Mouse (Mus musculus) forebrain, embryonic 11.5 days (tissue): ENCODE data around the gene Tmem108. TPM values are rescaled to one million over a fixed set of nuclear protein-coding genes. Genes with fewer than 3 reads are reported as not detected.

Source experiments
- ATAC-seq: fragments of 200-750 bp; cut with Nextera tagmentation; replicated peaks from 2 replicates; pipeline ENCODE4 v1.8.0; 2017; ENCODE audit warnings: moderate TSS enrichment; ENCODE audit not compliant: low FRiP score
- DNase-seq: peaks from one replicate; pipeline ENCODE4 v3.0.0-alpha.2; 2017; ENCODE audit warnings: low spot score
- H3K27ac ChIP-seq: fragments of 300-500 bp; sonication (generic); 2 replicates; pipeline ENCODE4 v1.5.1; 2014; ENCODE audit warnings: low read depth, low read length
- H3K27me3 ChIP-seq: fragments of 300-500 bp; sonication (generic); 2 replicates; pipeline ENCODE4 v1.6.1; 2014; ENCODE audit warnings: mild to moderate bottlenecking, low read length, mixed read lengths; ENCODE audit not compliant: control insufficient read depth, insufficient read depth
- H3K36me3 ChIP-seq: fragments of 300-500 bp; sonication (generic); 2 replicates; pipeline ENCODE4 v1.6.1; 2014; ENCODE audit warnings: mild to moderate bottlenecking, low read length, moderate library complexity, mixed read lengths; ENCODE audit not compliant: control insufficient read depth, insufficient read depth
- H3K4me1 ChIP-seq: fragments of 300-500 bp; sonication (generic); replicated peaks from 2 replicates; pipeline ENCODE4 v1.6.1; 2014; ENCODE audit warnings: low read length, mixed read lengths; ENCODE audit not compliant: control insufficient read depth, insufficient read depth
- H3K4me2 ChIP-seq: fragments of 300-500 bp; sonication (generic); 2 replicates; pipeline ENCODE4 v1.6.1; 2014; ENCODE audit warnings: low read depth, mild to moderate bottlenecking, low read length, moderate library complexity, mixed read lengths; ENCODE audit not compliant: severe bottlenecking
- H3K4me3 ChIP-seq: fragments of 300-500 bp; sonication (generic); 2 replicates; pipeline ENCODE4 v1.5.1; 2014; ENCODE audit warnings: low read depth, low read length
- H3K9ac ChIP-seq: fragments of 300-500 bp; sonication (generic); 2 replicates; pipeline ENCODE4 v1.6.1; 2014; ENCODE audit warnings: low read length
- H3K9me3 ChIP-seq: fragments of 300-500 bp; sonication (generic); 2 replicates; pipeline ENCODE4 v1.6.1; 2016; ENCODE audit warnings: low read length, mixed read lengths; ENCODE audit not compliant: control insufficient read depth
- WGBS: fragments of 180-500 bp; shearing (Covaris S2); extraction: QIAGEN DNeasy Blood & Tissue Kit; methylation state at CpG from one replicate; pipeline ENCODE4 v1.1.7; 2014; 5-methylcytosine and 5-hydroxymethylcytosine counted together
- polyA plus RNA-seq: library from polyadenylated mRNA; unstranded; fragments of >200 nt; fragmentation: Nextera tagmentation; extraction: Ambion mirVana; gene quantifications from 2 replicates; pipeline ENCODE4 v1.2.1, GENCODE M21; 2014

The Tmem108 gene
- polyA plus RNA-seq, 1 experiment from 2014 or later: 27.2 TPM

- H3K27ac ChIP-seq: no peak overlapping the region
- H3K4me3 ChIP-seq: no peak overlapping the region
- WGBS: 65% methylated on average over 12 of the region's 12 CpGs
- DNase-seq: no peak
- no peaks in the 10 kb centered on the region for H3K36me3 ChIP-seq
- no peak for ATAC-seq
- H3K4me1 ChIP-seq: no peaks in the 10 kb centered on the region
- H3K4me2 ChIP-seq: no peak overlapping the region
- no peak overlapping the region for H3K9ac ChIP-seq
- no peaks in the 10 kb centered on the region for H3K27me3 ChIP-seq
- H3K9me3 ChIP-seq: no peaks in the 10 kb centered on the region
Measured at GRCm38 (mm10) chr9:103740145-103740544, 21.5 kb downstream of the Tmem108 start.

DNA sequence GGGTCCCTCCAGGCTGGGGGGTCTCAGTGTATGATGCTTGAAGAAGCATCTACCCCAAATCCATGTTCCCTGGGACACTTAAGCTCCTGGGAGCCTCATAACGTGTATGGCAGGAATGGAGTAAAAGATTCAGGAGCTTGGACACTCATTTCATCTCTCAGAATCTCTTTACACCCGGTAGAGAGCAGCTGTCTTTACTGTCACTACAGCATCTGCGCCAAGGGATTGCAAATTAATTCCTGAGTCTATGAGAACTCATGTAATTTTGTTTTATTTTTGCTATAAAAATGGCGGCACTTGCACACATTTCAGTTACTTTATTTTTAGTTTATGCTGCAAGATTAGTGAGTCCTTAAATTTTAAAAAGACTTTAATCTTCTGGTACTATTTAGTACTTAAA, 22.6 kb downstream of the Tmem108 start:
- no peak overlapping the region for H3K27ac ChIP-seq
- no peaks in the 10 kb centered on the region for H3K4me1 ChIP-seq
- H3K27me3 ChIP-seq: no peaks in the 10 kb centered on the region
- DNase-seq (no peak), ATAC-seq (no peak)
- H3K9ac ChIP-seq: no peak overlapping the region
- H3K9me3 ChIP-seq: no peaks in the 10 kb centered on the region
- H3K4me2 ChIP-seq: no peak overlapping the region
- no peaks in the 10 kb centered on the region for H3K36me3 ChIP-seq
- no peak overlapping the region for H3K4me3 ChIP-seq
- WGBS: 92% methylated on average over 4 of the region's 4 CpGs

- Histone ChIP-seq H3K27ac (no peak overlapping the region), H3K4me1 (no peaks in the 10 kb centered on the region), H3K36me3 (no peaks in the 10 kb centered on the region), H3K27me3 (no peaks in the 10 kb centered on the region), H3K9me3 (no peaks in the 10 kb centered on the region), H3K4me2 (no peak overlapping the region), H3K4me3 (no peak overlapping the region), H3K9ac (no peak overlapping the region)
- 84% methylated on average over 2 of the region's 2 CpGs for WGBS
- ATAC-seq (no peak), DNase-seq (no peak)
Measured at GRCm38 (mm10) chr9:103729716-103730115, 31.9 kb downstream of the Tmem108 start.

GRCm38 (mm10) chr9:103726751-103727462, 34.7 kb downstream of the Tmem108 start:
- 84% methylated on average over 16 of the region's 16 CpGs for WGBS
- H3K9ac ChIP-seq: no peak overlapping the region
- no peaks in the 10 kb centered on the region for H3K27me3 ChIP-seq
- H3K36me3 ChIP-seq: no peaks in the 10 kb centered on the region
- H3K4me1 ChIP-seq: no peaks in the 10 kb centered on the region
- H3K4me2 ChIP-seq: no peak overlapping the region
- no peak overlapping the region for H3K27ac ChIP-seq
- ATAC-seq: no peak
- no peaks in the 10 kb centered on the region for H3K9me3 ChIP-seq
- no peak overlapping the region for H3K4me3 ChIP-seq
- peak; percentile 22 for DNase-seq

- no peak for DNase-seq
Measured at GRCm38 (mm10) chr9:103725497-103725896, 36.1 kb downstream of the Tmem108 start.

GRCm38 (mm10) chr9:103721486-103721885, 40.2 kb downstream of the Tmem108 start:
- no peak overlapping the region for H3K9ac ChIP-seq
- H3K9me3 ChIP-seq: no peaks in the 10 kb centered on the region
- no peak overlapping the region for H3K4me3 ChIP-seq
- no peak overlapping the region for H3K4me2 ChIP-seq
- WGBS: 92% methylated on average over 3 of the region's 3 CpGs
- no peaks in the 10 kb centered on the region for H3K36me3 ChIP-seq
- H3K27ac ChIP-seq: no peak overlapping the region
- H3K4me1 ChIP-seq: no peaks in the 10 kb centered on the region
- no peak for ATAC-seq
- peak; percentile 36 for DNase-seq
- no peaks in the 10 kb centered on the region for H3K27me3 ChIP-seq

More at GRCm38 (mm10) chr9:103725497-103725896, 36.1 kb downstream of the Tmem108 start:
- no peak overlapping the region for H3K4me2 ChIP-seq
- H3K27me3 ChIP-seq: no peaks in the 10 kb centered on the region
- WGBS: 91% methylated on average over 7 of the region's 7 CpGs
- no peak overlapping the region for H3K9ac ChIP-seq
- H3K4me3 ChIP-seq: no peak overlapping the region
- no peaks in the 10 kb centered on the region for H3K4me1 ChIP-seq
- H3K36me3 ChIP-seq: no peaks in the 10 kb centered on the region
- no peak overlapping the region for H3K27ac ChIP-seq
- H3K9me3 ChIP-seq: no peaks in the 10 kb centered on the region
- ATAC-seq: no peak

- ATAC-seq (no peak), DNase-seq (peak; percentile 48)
- no peaks in the 10 kb centered on the region for H3K4me1 ChIP-seq
- 93% methylated on average over 8 of the region's 8 CpGs for WGBS
- H3K9ac ChIP-seq: no peak overlapping the region
- H3K4me2 ChIP-seq: no peak overlapping the region
- H3K27ac ChIP-seq: no peak overlapping the region
- H3K27me3 ChIP-seq: no peaks in the 10 kb centered on the region
- H3K36me3 ChIP-seq: no peaks in the 10 kb centered on the region
- H3K9me3 ChIP-seq: no peaks in the 10 kb centered on the region
- no peak overlapping the region for H3K4me3 ChIP-seq
Measured at GRCm38 (mm10) chr9:103721081-103721480, 40.6 kb downstream of the Tmem108 start.

DNA sequence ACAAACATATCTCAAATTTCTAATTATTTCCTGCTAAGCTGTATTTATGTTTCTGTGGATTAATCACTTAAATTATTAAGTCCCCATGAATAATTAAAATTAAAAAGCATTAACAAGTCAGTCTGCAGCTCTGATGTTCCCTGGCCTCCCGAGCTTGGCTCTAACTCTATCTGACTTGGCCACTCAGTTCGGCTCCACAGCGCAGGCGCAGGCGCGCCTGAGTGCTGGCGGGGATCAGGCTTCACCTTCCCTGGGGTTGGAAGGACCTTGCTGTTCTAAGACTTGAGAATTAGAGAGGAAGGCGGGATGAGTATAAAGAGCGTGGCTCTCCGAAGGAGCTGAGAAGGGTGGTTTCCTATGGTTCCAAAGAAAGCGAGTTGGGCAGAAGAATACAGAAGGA, 41.6 kb downstream of the Tmem108 start:
- 95% methylated on average over 11 of the region's 11 CpGs for WGBS
- Histone ChIP-seq H3K36me3 (no peaks in the 10 kb centered on the region), H3K9me3 (no peaks in the 10 kb centered on the region), H3K27me3 (no peaks in the 10 kb centered on the region), H3K4me1 (no peaks in the 10 kb centered on the region), H3K9ac (no peak overlapping the region), H3K27ac (no peak overlapping the region), H3K4me2 (no peak overlapping the region), H3K4me3 (no peak overlapping the region)
- DNase-seq (peak; percentile 7), ATAC-seq (no peak)

DNA sequence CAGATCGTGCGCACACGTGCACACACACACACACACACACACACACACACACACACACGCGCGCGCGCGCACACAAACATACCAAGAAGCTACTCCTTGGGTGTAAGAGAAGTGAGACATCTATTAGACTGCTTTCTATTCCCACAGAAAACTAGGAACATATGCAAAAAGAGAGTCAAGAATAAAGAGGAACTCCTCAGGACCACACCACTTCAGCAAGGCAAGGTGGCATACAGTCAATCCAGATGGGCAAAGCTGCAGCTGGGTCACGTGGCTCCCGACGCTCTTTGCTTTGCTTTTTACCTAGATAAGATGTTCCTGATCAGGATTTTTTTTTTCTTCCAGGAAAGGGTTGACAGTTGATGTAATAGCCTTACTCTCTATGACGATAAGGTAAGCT, 45.6 kb downstream of the Tmem108 start:
- H3K36me3 ChIP-seq: no peaks in the 10 kb centered on the region
- H3K9me3 ChIP-seq: no peaks in the 10 kb centered on the region
- no peak for ATAC-seq
- no peak overlapping the region for H3K27ac ChIP-seq
- DNase-seq: peak; percentile 18
- H3K9ac ChIP-seq: no peak overlapping the region
- no peak overlapping the region for H3K4me2 ChIP-seq
- 94% methylated on average over 13 of the region's 13 CpGs for WGBS
- H3K4me1 ChIP-seq: no peaks in the 10 kb centered on the region
- H3K27me3 ChIP-seq: no peaks in the 10 kb centered on the region
- H3K4me3 ChIP-seq: no peak overlapping the region
